Mouse (Mus musculus) heart, postnatal 25 days (tissue): ENCODE data around the gene Lpar5. TPM values are rescaled to one million over a fixed set of nuclear protein-coding genes. Genes with fewer than 3 reads are reported as not detected.
"Not testable (repeated sequence)": the region's sequence is repeated elsewhere in the genome, so short reads cannot be mapped to it uniquely, and the experiment has no call there.

Experiments
- DNase-seq: peaks from one replicate; pipeline ENCODE4 v3.0.0; 2022; ENCODE audit warnings: low spot score
- intact Hi-C: fragments of 180-260 bp; cut with DNase I; formaldehyde crosslinking; loops from one replicate; pipeline ENCODE4 v1.15.1; 2025
- total RNA-seq, 2 experiments: library from RNA; stranded (reverse); gene quantifications; 2 replicates each; pipeline ENCODE4 v1.2.3; 2021

Lpar5 gene
- not detected for total RNA-seq

DNA sequence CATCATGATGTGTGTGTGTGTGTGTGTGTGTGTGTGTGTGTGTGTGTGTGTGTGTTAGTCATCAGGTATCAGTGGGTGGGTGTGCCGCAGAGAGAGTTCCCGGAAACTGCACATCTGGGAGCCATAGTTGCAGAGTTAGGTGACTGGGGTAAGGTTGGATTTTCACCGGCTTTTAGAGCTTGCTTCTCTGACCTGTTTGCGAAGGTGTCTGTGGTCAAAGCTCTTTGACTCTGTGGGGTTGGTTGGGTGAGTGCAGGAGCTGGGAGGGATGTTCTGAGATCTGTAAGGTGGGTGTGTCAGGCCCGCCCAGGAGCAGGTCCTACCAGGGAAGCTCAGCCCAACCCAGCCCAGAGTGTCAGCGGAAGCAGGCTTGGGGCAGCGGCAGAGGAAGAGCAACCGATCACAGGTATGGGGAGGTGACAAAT lies at the start of gene Lpar5:
TSS of gene Lpar5 (plus strand) at position 350 of the 425 bp plus-strand sequence.
- DNase-seq: no peak
- intact Hi-C loops: no loop called here

DNA sequence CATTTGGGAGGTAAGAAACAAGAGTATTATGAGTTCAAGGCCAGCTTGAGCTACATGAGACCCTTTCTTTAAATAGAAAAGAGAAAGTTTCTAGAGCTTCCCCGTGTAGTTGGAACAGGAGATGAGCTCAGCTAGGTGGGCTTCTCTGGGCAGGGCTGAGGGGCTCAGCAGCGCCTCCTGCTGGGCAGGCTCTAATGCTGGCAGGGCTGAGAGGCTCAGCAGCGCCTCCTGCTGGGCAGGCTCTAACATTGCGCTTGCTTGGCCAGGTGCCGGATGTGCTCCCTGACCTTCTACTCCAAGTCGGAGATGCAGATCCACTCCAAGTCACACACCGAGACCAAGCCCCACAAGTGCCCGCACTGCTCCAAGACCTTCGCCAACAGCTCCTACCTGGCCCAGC lies 37.2 kb upstream of the Lpar5 start:
- not testable (repeated sequence) for DNase-seq
- intact Hi-C loops: loop anchor here (5.0 to 10.0 kb wide), 2 partner anchors 128 to 316 kb away; partner anchors contain the start of genes Emg1 and Phb2

DNA sequence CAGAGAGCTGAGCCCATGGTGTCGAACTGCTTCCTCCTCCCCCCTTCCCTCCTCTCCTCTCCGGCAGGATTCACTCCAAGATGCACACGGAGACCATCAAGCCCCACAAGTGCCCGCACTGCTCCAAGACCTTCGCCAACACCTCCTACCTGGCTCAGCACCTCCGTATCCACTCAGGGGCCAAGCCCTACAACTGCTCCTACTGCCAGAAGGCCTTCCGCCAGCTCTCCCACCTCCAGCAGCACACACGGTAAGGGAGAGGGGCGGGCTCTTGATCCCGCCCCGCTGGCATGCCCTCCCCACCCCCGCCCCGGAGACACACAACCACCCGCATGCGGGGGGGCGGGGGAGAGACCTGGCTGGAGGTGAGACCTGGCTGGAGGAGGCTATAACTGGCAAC lies 36.1 kb upstream of the Lpar5 start:
- intact Hi-C loops: loop anchor here (2.0 to 10.0 kb wide), 3 partner anchors 21 to 317 kb away; partner anchors contain the start of genes Emg1 and Phb2
- no peak for DNase-seq

DNA sequence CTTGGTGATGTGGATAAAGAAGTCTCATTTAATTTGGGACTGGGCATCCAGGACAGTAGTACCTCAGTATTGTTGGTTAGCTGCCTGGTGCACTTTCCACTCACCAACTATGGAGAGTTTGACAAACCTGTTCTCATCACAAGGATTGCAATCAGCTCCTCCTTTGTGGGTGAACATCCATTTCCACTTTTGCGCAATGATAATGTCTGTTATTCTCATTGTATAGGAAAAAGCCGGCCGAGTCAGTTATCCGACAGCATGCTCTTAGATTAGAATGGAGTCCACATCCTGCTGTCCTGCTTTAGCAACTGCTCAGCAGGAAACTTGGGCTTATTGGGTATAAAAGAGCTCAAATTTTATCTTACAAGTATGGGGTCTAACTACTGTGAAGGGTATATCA lies 29.1 kb upstream of the Lpar5 start:
- DNase-seq: no peak

DNA sequence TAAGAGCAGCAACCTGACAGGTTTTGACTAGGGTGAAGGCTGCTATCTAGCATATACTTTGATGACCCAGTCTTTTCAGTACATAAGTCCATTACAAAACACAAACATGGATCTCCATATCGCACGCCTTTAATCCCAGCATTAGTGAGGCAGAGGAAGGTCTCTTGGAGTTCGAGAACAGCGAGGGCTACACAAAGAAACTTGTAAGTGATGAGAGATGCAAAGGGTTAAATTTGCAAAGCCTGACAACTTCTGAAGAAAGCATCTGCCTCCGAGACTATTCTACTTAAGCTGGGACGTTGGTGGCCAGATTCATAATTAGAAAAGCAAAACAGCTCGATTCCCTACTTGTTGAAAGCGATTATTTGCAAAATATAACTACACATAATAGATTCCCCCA lies 28.6 kb upstream of the Lpar5 start:
- no peak for DNase-seq
- intact Hi-C loops: loop anchor here (1.0 to 10.0 kb wide), 3 partner anchors 31 to 324 kb away; partner anchors contain the start of genes Cops7a, Emg1 and Phb2

More for the DNA sequence above, 29.1 kb upstream of the Lpar5 start:
- intact Hi-C loops: loop anchor here (1.0 to 10.0 kb wide), 3 partner anchors 30 to 324 kb away; partner anchors contain the start of genes Cops7a, Emg1 and Phb2

DNA sequence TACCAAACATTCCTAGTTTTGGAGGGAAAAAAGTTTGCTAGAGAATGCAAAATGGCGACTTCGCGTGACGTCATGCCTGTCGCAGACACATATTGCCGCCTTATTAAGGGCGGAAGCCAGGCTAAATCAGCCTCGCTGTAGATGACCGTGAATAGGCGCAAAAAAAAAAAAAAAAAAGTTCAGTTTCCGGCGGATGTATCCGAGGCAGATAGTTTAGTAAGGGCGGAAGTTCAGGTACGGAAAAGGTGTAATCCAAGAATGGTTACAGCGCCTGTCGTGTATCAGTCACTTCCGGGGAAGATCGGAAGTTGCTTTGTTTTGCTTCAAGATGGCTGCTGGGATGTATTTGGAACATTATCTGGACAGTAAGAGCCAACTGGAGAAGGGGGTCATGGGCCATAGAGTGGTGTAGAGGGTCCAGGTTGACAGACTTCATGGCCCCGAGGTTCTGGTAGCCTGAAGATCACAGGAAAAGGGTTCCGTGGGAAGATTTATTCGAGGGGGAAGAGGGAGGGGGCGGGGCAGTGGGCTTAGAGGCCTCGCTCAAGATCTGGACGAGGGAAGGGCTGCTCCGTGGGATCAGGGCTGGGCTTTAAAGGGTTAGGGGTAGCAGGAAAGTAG lies 28.1 kb upstream of the Lpar5 start, which contains the start of gene Ing4:
TSS of gene Ing4 (plus strand) at position 228 of the 621 bp plus-strand sequence.
- DNase-seq: peak; percentile 82
- intact Hi-C loops: loop anchor here (1.0 to 10.0 kb wide), 3 partner anchors 31 to 325 kb away; partner anchors contain the start of genes Cops7a, Emg1 and Phb2

DNA sequence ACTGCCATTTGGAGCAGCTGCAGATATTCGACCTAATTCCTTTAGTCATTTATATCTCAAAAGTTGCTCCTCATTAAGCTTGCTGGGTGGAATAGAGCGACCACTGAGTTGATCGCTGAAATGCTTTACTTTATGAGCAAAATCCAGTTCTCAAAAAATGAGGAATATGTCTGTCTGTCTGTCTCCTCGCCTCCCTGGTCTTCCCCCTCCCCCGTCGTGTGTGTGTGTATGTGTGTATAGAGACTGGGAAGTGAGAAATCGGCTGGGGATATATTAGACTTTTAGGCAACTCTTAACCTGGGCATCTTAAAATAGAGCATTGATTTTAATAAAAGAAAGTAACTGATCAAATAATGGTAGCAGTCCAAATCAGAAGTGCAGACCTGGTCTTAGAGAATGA lies 27.5 kb upstream of the Lpar5 start:
- intact Hi-C loops: no loop called here
- DNase-seq: no peak

DNA sequence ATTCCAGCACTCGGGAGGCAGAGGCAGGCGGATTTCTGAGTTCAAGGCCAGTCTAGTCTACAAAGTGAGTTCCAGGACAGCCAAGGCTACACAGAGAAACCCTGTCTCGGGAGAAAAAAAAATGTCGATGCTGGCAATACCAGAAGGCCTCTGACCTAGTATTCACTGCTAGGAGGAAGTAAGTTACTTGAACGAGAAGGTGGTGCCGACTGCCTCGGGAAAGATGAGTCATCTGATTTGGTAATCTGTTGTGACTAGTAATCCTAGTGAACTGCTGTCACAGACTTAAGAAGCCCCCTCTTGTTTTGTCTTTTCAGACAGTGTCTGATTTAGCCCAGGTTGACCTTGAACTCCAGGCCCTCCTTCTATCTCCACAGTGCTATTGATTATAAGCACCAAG lies 26.7 kb upstream of the Lpar5 start:
- DNase-seq: no peak
- intact Hi-C loops: no loop called here

DNA sequence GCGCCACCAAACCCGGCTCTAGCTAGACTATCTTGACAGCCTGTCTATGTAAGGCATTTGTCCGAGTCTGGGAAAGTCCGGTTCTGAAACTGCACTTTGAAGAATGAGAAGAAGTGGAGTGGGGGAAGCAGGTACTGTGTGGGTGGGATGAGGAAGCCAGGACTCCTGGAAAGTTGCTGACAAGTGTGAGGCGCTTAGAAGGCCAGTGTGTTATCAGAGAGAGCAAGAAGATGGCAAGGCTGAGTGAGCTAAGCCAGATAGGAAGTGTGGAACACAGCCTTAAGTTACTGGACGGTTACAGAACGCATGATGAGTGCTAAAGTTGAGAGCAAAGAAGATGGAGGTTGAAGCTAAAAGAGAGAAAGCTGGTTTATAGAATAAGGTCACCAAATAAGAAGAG lies 25.6 kb upstream of the Lpar5 start:
- DNase-seq: no peak
- intact Hi-C loops: no loop called here

DNA sequence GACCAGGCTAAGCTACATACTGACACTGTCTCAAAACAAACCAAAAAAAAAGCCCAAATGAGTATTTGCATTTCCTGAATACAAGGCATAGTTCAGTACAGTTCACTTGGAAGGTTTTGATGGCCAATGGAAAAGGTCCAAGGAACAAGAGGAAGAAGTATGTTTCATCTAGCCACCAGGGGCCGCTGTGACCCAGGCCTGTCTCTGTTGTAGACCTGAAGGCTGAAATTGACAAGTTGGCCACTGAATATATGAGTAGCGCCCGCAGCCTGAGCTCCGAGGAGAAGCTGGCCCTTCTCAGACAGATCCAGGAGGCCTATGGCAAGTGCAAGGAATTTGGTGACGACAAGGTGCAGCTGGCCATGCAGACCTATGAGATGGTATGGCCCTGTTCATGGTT lies 21.0 kb upstream of the Lpar5 start:
- DNase-seq: peak; percentile 41
- intact Hi-C loops: loop anchor here (1.0 to 5.0 kb wide), 2 partner anchors 37 to 226 kb away; no protein-coding TSS in a partner anchor

DNA sequence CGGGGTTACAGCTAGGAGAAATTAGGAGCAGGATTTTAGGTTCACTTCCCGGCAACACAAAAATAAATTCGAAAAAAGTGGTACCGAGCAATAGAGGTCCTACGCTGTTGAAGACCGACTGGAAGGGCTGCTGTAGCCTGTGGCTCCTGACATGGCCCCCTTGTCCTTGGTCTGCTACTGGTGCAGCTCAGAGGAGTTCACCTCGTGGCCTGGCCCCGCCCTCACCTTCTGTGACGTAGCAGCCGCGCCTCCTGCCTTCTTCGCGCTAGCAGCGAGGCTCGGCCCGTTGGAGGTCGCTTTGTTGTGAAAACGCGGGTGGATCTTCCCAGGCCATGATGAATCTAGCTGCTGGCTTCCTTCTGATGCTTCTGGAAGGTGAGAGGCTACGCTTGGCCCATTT lies 18.0 kb upstream of the Lpar5 start, which contains the start of gene Acrbp:
TSS of gene Acrbp (plus strand) at position 12 of the 400 bp plus-strand sequence.
- DNase-seq: no peak
- intact Hi-C loops: loop anchor here (5.0 kb wide), 1 partner anchor 223 kb away; no protein-coding TSS in a partner anchor

DNA sequence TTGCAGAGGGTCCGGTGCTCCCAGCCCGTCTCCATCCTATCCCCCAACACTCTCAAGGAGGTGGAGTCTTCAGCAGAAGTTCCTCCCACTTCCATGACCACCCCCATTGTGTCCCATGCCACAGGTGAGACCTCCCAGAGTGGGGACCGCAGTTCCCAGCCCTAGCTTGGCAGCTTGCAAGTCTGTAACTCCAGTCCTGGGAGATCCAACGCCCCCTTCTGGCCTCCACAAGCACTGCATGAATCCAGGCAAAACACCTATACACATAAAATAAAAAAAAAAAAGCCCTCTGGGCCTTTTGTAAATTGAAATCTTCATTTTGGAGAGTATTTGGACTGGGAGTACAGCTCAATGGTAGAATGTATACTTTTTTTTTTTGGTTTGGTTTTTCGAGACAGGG lies 16.5 kb upstream of the Lpar5 start:
- DNase-seq: no peak
- intact Hi-C loops: no loop called here

DNA sequence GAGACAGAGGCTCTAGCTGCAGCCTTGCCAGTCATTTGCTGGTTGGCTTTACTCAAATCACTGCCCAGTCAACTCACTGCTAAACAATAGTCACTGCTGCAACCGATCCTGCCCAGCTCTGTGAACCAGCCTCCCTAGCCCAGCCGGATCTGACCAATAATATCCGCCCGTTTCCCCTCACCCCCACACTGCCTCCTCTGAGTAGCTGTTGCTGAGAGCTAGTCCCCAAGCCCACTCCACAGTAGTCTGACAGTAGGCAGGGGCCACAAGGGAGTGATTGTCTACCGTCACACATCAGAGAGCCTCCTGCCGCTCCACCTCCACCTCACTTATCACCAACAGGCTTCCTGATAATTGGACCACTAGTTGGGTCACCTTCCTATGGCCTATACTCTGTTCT lies 6.2 kb upstream of the Lpar5 start:
- DNase-seq: no peak
- intact Hi-C loops: no loop called here

DNA sequence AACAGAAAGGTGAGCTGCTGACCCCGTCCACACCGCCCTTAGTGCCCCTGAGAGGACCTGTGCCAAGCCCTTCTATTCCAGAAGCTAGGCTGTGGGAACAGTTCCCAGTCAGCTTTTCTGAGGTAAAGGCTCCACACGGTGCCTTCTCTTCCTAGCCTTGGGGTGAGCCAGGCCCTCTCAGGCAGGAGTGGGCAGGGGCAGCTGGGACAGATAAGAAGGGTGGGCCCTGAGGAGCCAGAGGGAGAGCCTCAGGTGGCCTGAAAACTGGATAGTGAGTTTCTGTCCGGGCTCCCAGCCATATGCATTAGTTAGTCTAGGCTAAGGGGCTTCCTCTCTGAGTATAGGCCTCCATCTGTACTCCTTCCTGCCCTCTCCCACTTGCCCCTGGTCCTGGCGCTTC lies 5.2 kb upstream of the Lpar5 start:
- no peak for DNase-seq
- intact Hi-C loops: no loop called here

DNA sequence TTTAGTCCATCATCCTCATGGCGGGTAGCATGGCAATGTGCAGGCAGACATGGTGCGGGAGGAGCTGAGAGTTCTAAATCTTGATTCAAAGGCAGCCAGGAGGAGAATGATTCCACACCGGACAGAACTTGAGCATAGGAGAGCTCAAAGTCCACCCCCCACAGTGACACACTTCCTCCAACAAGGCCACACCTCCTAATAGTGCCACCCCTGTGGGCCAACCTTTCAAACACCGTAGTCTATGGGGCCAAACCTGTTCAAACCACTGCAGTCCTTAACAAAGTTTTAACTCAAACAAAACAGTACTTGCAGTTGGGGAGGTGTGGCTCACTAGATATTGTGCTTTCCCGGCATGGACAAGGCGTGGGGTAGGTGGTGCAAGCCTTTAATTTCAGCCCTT lies 3.8 kb upstream of the Lpar5 start:
- DNase-seq: no peak
- intact Hi-C loops: no loop called here

DNA sequence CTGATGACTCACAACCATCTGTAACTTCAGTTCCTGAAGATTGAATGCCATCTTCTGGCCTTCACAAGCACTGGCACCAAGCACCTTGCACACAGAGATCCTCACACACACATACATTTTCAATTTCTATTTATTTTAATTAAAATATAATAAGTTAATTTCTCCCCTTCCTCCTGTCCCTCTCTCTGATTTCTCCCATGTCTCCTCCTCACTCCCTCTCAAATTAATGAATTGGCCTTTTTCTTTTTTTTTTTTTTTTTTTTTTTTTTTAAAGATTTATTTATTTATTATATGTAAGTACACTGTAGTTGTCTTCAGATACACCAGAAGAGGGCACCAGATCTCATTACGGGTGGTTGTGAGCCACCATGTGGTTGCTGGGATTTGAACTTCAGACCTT lies 2.5 kb upstream of the Lpar5 start:
- DNase-seq, intact Hi-C loops: not testable (repeated sequence)

DNA sequence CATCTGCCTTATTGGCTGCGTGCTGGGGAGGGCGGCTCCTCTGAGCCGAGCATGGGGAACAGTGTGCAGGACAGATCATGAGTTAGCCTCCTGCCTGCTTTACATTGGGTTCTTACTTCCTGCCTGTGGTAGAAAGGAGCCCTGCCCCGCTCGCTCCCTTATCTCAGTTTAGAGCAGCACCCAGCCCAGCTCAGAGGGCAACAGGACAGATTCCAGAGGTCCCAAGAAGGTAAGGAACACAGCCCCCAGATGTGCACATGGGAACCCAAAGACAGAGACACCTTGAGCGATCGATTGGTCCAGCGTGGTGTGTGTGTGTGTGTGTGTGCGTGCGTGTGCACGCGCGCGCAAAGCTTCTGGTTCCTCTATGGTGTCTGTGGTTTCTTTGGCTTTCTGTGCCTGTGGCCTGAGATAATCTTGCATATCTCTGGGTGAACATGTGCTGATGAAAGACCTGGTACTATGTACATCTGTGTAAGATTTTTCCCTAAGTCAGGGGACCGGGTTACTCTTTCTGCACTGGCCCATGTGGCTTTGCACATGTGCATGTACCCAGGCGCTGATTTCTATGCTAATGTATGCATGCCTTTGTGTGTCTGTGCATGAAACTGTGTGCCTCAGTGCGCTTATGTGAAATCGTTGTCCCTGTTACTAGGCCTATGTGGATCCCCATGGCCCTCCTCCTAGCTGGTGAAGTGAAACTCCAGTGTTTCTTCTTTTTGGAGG lies 3.6 kb downstream of the Lpar5 start:
- intact Hi-C loops: no loop called here
- DNase-seq: no peak

DNA sequence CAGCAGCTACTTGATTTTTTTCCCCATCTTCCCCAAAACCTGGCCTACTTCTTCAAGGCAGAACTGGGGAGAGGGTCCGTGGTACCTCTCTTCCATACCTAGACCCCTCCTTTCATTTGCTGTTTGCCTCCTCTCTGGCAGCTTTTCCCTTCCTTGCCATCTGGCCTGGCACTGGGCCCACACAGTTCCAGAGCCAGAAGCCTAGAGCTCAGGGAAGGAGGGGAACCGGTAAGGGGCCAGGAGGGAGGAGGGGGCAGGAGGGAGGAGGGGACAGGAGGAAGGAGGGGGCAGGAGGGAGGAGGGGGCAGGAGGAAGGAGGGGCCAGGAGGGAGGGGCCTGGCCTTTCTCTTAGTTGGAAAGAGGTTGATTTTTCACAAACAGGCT lies 4.2 kb downstream of the Lpar5 start:
- no peak for DNase-seq
- intact Hi-C loops: no loop called here

DNA sequence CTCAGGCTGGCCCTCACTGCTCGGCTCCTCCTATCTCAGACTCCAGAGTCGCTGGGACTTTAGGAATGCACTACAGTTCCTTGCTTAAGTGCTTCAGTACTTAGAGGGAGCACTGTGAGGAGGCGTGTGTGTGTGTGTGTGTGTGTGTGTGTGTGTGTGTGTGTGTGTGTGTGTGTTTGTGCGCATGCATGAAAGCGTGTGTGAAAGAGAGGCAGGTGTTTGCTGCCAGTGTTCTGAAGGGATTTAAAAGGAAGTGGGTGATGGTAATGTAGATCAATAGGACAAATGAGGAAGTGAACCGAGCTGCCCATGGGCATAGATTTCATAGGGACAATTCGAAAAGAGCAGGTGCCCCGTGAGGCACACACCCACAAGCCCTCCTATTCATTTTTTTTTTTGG lies 6.1 kb downstream of the Lpar5 start:
- intact Hi-C loops: no loop called here

DNA sequence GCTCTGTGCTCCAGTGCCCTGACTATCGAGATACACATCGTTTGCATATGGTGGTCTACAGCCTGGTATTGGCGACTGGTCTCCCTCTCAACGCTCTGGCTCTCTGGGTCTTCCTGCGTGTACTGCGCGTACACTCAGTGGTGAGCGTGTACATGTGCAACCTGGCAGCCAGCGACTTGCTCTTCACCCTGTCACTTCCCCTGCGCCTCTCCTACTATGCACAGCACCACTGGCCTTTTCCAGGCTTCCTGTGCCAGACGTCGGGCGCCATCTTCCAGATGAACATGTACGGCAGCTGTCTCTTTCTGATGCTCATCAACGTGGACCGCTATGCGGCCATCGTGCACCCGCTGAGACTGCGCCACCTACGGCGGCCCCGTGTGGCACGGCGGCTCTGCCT lies 13.7 kb downstream of the Lpar5 start:
- intact Hi-C loops: loop anchor here (5.0 to 10.0 kb wide), 3 partner anchors 77 to 234 kb away; partner anchors contain the start of gene Zfp384
- DNase-seq: no peak

More for the DNA sequence above, 6.1 kb downstream of the Lpar5 start:
- DNase-seq: no peak
